Mouse (Mus musculus) hindbrain, embryonic 10.5 days (tissue): Measurements from ENCODE around the gene Rab13. TPM values are rescaled to one million over a fixed set of nuclear protein-coding genes. Genes with fewer than 3 reads are reported as not detected.

Source experiments
- DNase-seq: peaks from one replicate; pipeline ENCODE4 v3.0.0-alpha.2; 2017; ENCODE audit warnings: low spot score
- H3K27ac ChIP-seq: fragments of 300-500 bp; sonication (generic); 2 replicates; pipeline ENCODE4 v1.5.1; 2016; ENCODE audit warnings: mild to moderate bottlenecking, moderate library complexity
- H3K27me3 ChIP-seq: fragments of 300-500 bp; sonication (generic); 2 replicates; pipeline ENCODE4 v1.6.1; 2016; ENCODE audit warnings: mild to moderate bottlenecking; ENCODE audit not compliant: poor library complexity, insufficient read depth, severe bottlenecking
- H3K36me3 ChIP-seq: fragments of 300-500 bp; sonication (generic); 2 replicates; pipeline ENCODE4 v1.6.1; 2016; ENCODE audit warnings: mild to moderate bottlenecking, moderate library complexity
- H3K4me1 ChIP-seq: fragments of 300-500 bp; sonication (generic); replicated peaks from 2 replicates; pipeline ENCODE4 v1.6.1; 2016; ENCODE audit warnings: mild to moderate bottlenecking
- H3K4me3 ChIP-seq: fragments of 300-500 bp; sonication (generic); 2 replicates; pipeline ENCODE4 v1.5.1; 2016; ENCODE audit warnings: mild to moderate bottlenecking, moderate library complexity
- H3K9me3 ChIP-seq: fragments of 300-500 bp; sonication (generic); 2 replicates; pipeline ENCODE4 v1.6.1; 2016; ENCODE audit warnings: mild to moderate bottlenecking, moderate library complexity
- WGBS: fragments of 180-500 bp; shearing (Covaris S2); methylation state at CpG from one replicate; pipeline ENCODE4 v1.1.7; 2016; 5-methylcytosine and 5-hydroxymethylcytosine counted together
- polyA plus RNA-seq: library from polyadenylated mRNA; unstranded; fragments of >200 nt; fragmentation: Nextera tagmentation; extraction: Ambion mirVana; gene quantifications from 2 replicates; pipeline ENCODE4 v1.2.1, GENCODE M21; 2016

Rab13 gene
- polyA plus RNA-seq = 25.5 and 27.8 TPM in 2 replicates

- Histone ChIP-seq H3K4me1 (peaks cover 30% of the 10 kb centered on the region), H3K9me3 (no peaks in the 10 kb centered on the region)
- under 1% methylated on average over 42 of the region's 42 CpGs for WGBS
Observed at GRCm38 (mm10) chr3:90213377-90213866, at the start of gene Rab13, which contains the start of gene Rps27. Gene Rab13 (plus strand): TSS chr3:90213695. Gene Rps27 (minus strand): TSS chr3:90213651.

DNA sequence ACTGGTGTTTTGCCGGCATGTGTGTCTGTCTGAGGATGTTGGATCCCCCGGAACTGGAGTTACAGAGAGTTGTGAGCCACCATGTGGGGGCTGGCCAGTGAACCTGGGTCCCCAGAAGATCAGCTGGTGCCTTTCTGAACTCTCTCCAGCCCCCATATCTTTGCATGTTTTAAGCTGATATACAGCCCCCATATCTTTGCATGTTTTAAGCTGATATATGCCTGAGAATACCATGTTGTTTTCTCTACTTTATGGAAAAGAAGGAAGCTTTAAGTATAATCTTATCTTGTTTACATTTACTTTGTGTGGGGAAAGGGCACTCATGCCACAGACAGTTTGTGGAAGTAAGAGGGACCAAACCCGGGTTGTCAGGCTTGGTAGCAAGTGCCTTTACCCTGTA, 33.9 kb upstream of the Rab13 start:
- Histone ChIP-seq H3K27ac (no peak overlapping the region), H3K36me3 (no peaks in the 10 kb centered on the region), H3K4me1 (no peaks in the 10 kb centered on the region), H3K9me3 (no peaks in the 10 kb centered on the region), H3K27me3 (no peaks in the 10 kb centered on the region), H3K4me3 (no peak overlapping the region)
- WGBS = 83% methylated on average over 3 of the region's 3 CpGs
- no peak for DNase-seq

More at GRCm38 (mm10) chr3:90213377-90213866, at the start of gene Rab13, which contains the start of gene Rps27:
- H3K36me3 ChIP-seq = peaks cover 43% of the 10 kb centered on the region
- peak within 1 kb of the TSS; percentile 97 for H3K27ac ChIP-seq
- peak; percentile 92 for DNase-seq
- peak within 1 kb of the TSS; percentile 82 for H3K4me3 ChIP-seq
- H3K27me3 ChIP-seq = no peaks in the 10 kb centered on the region

GRCm38 (mm10) chr3:90183581-90183980, 29.9 kb upstream of the Rab13 start:
- H3K27ac ChIP-seq = no peak overlapping the region
- no peak for DNase-seq
- 76% methylated on average over 3 of the region's 3 CpGs for WGBS
- H3K36me3 ChIP-seq = no peaks in the 10 kb centered on the region
- no peaks in the 10 kb centered on the region for H3K9me3 ChIP-seq
- no peaks in the 10 kb centered on the region for H3K4me1 ChIP-seq
- H3K4me3 ChIP-seq = no peak overlapping the region
- H3K27me3 ChIP-seq = no peaks in the 10 kb centered on the region

- DNase-seq = no peak
- no peak overlapping the region for H3K27ac ChIP-seq
- H3K9me3 ChIP-seq = no peaks in the 10 kb centered on the region
- no peaks in the 10 kb centered on the region for H3K27me3 ChIP-seq
- 84% methylated on average over 11 of the region's 11 CpGs for WGBS
- no peaks in the 10 kb centered on the region for H3K4me1 ChIP-seq
- no peaks in the 10 kb centered on the region for H3K36me3 ChIP-seq
- no peak overlapping the region for H3K4me3 ChIP-seq
Observed at GRCm38 (mm10) chr3:90190859-90191510, 22.5 kb upstream of the Rab13 start.

- WGBS = 67% methylated on average over 4 of the region's 4 CpGs
- no peak overlapping the region for H3K27ac ChIP-seq
- DNase-seq = no peak
Observed at GRCm38 (mm10) chr3:90194759-90195158, 18.7 kb upstream of the Rab13 start.

GRCm38 (mm10) chr3:90195644-90196043, 17.9 kb upstream of the Rab13 start:
- no peaks in the 10 kb centered on the region for H3K36me3 ChIP-seq
- WGBS = 85% methylated on average over 1 of the region's 1 CpGs
- no peak overlapping the region for H3K4me3 ChIP-seq
- H3K27ac ChIP-seq = no peak overlapping the region
- no peak for DNase-seq
- H3K9me3 ChIP-seq = no peaks in the 10 kb centered on the region
- no peaks in the 10 kb centered on the region for H3K27me3 ChIP-seq
- H3K4me1 ChIP-seq = no peaks in the 10 kb centered on the region

More at GRCm38 (mm10) chr3:90194759-90195158, 18.7 kb upstream of the Rab13 start:
- Histone ChIP-seq H3K36me3 (no peaks in the 10 kb centered on the region), H3K27me3 (no peaks in the 10 kb centered on the region), H3K9me3 (no peaks in the 10 kb centered on the region), H3K4me1 (no peaks in the 10 kb centered on the region), H3K4me3 (no peak overlapping the region)

- no peak overlapping the region for H3K27ac ChIP-seq
- no peaks in the 10 kb centered on the region for H3K27me3 ChIP-seq
- WGBS = 86% methylated on average over 1 of the region's 1 CpGs
- no peak overlapping the region for H3K4me3 ChIP-seq
- H3K4me1 ChIP-seq = no peaks in the 10 kb centered on the region
- H3K9me3 ChIP-seq = no peaks in the 10 kb centered on the region
- DNase-seq = no peak
- no peaks in the 10 kb centered on the region for H3K36me3 ChIP-seq
Observed at GRCm38 (mm10) chr3:90197548-90197947, 15.9 kb upstream of the Rab13 start.

- no peak overlapping the region for H3K27ac ChIP-seq
- WGBS = 67% methylated on average over 1 of the region's 1 CpGs
- DNase-seq = no peak
- H3K4me1 ChIP-seq = 0 out of 2 replicates have a peak, but pooled peaks cover 2% of the 10 kb centered on the region
- peaks cover 32% of the 10 kb centered on the region for H3K36me3 ChIP-seq
- H3K9me3 ChIP-seq = no peaks in the 10 kb centered on the region
- H3K4me3 ChIP-seq = no peak overlapping the region
- no peaks in the 10 kb centered on the region for H3K27me3 ChIP-seq
Observed at GRCm38 (mm10) chr3:90202884-90203283, 10.6 kb upstream of the Rab13 start.

- Histone ChIP-seq H3K4me1 (0 out of 2 replicates have a peak, but pooled peaks cover 2% of the 10 kb centered on the region), H3K4me3 (no peak overlapping the region), H3K27ac (no peak overlapping the region), H3K36me3 (peaks cover 40% of the 10 kb centered on the region), H3K9me3 (no peaks in the 10 kb centered on the region), H3K27me3 (no peaks in the 10 kb centered on the region)
- WGBS = 79% methylated on average over 5 of the region's 5 CpGs
- DNase-seq = no peak
Observed at GRCm38 (mm10) chr3:90203619-90204018, 9.9 kb upstream of the Rab13 start.

- Histone ChIP-seq H3K27me3 (no peaks in the 10 kb centered on the region), H3K9me3 (no peaks in the 10 kb centered on the region), H3K4me3 (no peak overlapping the region), H3K36me3 (peaks cover 49% of the 10 kb centered on the region), H3K27ac (no peak overlapping the region), H3K4me1 (0 out of 2 replicates have a peak, but pooled peaks cover 2% of the 10 kb centered on the region)
- 96% methylated on average over 2 of the region's 2 CpGs for WGBS
- no peak for DNase-seq
Observed at GRCm38 (mm10) chr3:90204582-90204981, 8.9 kb upstream of the Rab13 start.

- 85% methylated on average over 2 of the region's 2 CpGs for WGBS
- H3K36me3 ChIP-seq = peaks cover 81% of the 10 kb centered on the region
Observed at GRCm38 (mm10) chr3:90208662-90209061, 4.8 kb upstream of the Rab13 start.

GRCm38 (mm10) chr3:90209908-90210566, 3.5 kb upstream of the Rab13 start:
- 94% methylated on average over 5 of the region's 5 CpGs for WGBS
- H3K9me3 ChIP-seq = no peaks in the 10 kb centered on the region
- peaks cover 30% of the 10 kb centered on the region for H3K4me1 ChIP-seq
- peaks cover 77% of the 10 kb centered on the region for H3K36me3 ChIP-seq
- H3K4me3 ChIP-seq = no peak overlapping the region
- no peak overlapping the region for H3K27ac ChIP-seq
- no peak for DNase-seq
- no peaks in the 10 kb centered on the region for H3K27me3 ChIP-seq

More at GRCm38 (mm10) chr3:90208662-90209061, 4.8 kb upstream of the Rab13 start:
- no peaks in the 10 kb centered on the region for H3K9me3 ChIP-seq
- H3K4me3 ChIP-seq = no peak overlapping the region
- no peaks in the 10 kb centered on the region for H3K27me3 ChIP-seq
- no peak for DNase-seq
- H3K27ac ChIP-seq = no peak overlapping the region
- peaks cover 23% of the 10 kb centered on the region for H3K4me1 ChIP-seq
